Mouse (Mus musculus) erythroblast, embryonic 14.5 days (primary cell): ENCODE measurements around the gene Bicc1. TPM values are rescaled to one million over a fixed set of nuclear protein-coding genes. Genes with fewer than 3 reads are reported as not detected.

Experiments
- H3K27me3 ChIP-seq: 2 replicates; pipeline ENCODE4 v1.6.1; 2012; ENCODE audit warnings: inconsistent platforms; ENCODE audit not compliant: control insufficient read depth
- H3K36me3 ChIP-seq: 2 replicates; pipeline ENCODE4 v1.6.1; 2012; ENCODE audit warnings: mild to moderate bottlenecking, inconsistent platforms; ENCODE audit not compliant: control insufficient read depth
- H3K4me1 ChIP-seq: 2 replicates; pipeline ENCODE4 v1.6.1; 2012; ENCODE audit warnings: inconsistent platforms; ENCODE audit not compliant: control insufficient read depth
- H3K4me3 ChIP-seq: replicated peaks from 2 replicates; pipeline ENCODE3; 2012; ENCODE audit warnings: moderate library complexity, mild to moderate bottlenecking, inconsistent platforms
- H3K9me3 ChIP-seq: 2 replicates; pipeline ENCODE4 v1.6.1; 2012; ENCODE audit warnings: low read length, inconsistent platforms, mixed read lengths; ENCODE audit not compliant: control insufficient read depth
- GATA1 ChIP-seq: IDR thresholded peaks from 2 replicates; pipeline ENCODE4 v1.6.1; 2012; ENCODE audit warnings: low read length, inconsistent platforms, mixed read lengths
- TAL1 ChIP-seq: IDR thresholded peaks from 3 replicates; pipeline ENCODE4 v1.6.1; 2012; ENCODE audit warnings: low read length, inconsistent platforms, mixed read lengths
- polyA plus RNA-seq: library from polyadenylated mRNA; stranded (reverse); fragments of >175 nt; gene quantifications from 2 replicates; pipeline ENCODE4 v1.2.3, GENCODE M21; 2012

Gene Bicc1
- polyA plus RNA-seq, 1 experiment, result not detected

DNA sequence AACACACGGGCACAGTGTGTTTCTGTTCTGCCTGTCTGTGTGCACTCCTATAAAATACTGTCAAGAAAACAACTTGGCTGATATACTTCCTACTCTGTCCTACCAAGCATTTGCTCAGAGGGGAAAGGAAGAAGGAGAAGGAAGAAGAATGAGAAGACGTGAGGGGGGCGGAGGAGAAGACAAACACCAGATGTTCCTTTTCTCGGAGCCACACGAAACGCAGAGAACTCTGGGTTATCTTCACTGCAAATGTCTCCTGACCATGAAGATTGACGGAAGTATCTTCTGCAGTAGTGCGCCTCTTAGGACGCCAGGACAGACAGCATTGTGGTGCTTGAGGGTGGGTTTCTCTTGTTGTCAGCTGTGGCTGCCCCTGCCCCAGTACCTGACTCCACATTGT, 134.8 kb downstream of the Bicc1 start:
- Histone ChIP-seq H3K4me1 (no peaks in the 10 kb centered on the region), H3K36me3 (no peaks in the 10 kb centered on the region), H3K27me3 (no peaks in the 10 kb centered on the region), H3K4me3 (no peak overlapping the region), H3K9me3 (peaks cover 8% of the 10 kb centered on the region; the same call in 1 of the 2 replicates)
- TF ChIP-seq TAL1, result no peak
- TF ChIP-seq GATA1, result no peak

DNA sequence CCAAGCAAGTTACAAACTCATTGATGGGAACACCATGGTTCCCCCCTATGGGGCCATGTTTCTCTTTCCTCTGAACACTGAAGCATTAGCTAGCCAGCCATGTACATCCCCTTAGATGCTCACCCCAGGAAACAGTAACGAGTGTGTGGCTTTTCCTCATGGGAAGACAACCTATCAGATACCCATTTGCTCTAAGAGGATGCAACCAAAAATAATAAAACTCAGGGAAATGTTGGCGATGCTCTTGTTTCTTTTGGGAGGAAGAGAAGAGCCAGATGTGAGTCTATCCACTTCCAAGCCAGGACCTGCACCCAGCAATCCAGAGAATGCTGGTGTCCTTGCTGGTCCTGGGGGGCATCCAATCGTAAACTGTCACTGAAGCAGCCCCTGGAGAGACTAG, 136.0 kb downstream of the Bicc1 start:
- TF ChIP-seq TAL1, result no peak
- no peaks in the 10 kb centered on the region for H3K36me3 ChIP-seq
- peaks cover 10% of the 10 kb centered on the region for H3K9me3 ChIP-seq
- no peaks in the 10 kb centered on the region for H3K27me3 ChIP-seq
- H3K4me3 ChIP-seq, result no peak overlapping the region
- no peaks in the 10 kb centered on the region for H3K4me1 ChIP-seq

DNA sequence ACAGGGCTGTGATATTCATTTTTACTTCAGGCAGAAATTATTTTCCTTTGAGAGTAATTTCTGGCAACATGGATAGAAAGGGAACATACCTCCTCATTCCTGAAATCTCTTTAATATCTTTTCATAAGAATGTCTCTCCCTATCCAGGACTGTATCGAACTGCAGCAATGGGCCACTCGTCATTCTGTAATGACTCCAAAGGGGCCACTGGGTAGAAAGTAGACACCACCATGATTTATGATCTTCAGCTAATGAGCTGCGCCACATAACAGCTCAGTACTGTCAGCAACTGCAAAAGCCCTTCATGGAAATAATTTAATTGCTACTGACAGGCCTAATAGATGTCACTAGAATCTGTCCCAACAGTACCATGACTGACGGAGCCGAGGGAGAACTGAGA, 139.0 kb downstream of the Bicc1 start:
- TF ChIP-seq GATA1 (no peak), TAL1 (no peak)
- no peak overlapping the region for H3K4me3 ChIP-seq
- no peaks in the 10 kb centered on the region for H3K27me3 ChIP-seq
- no peaks in the 10 kb centered on the region for H3K36me3 ChIP-seq
- peaks cover 8% of the 10 kb centered on the region for H3K9me3 ChIP-seq
- no peaks in the 10 kb centered on the region for H3K4me1 ChIP-seq

DNA sequence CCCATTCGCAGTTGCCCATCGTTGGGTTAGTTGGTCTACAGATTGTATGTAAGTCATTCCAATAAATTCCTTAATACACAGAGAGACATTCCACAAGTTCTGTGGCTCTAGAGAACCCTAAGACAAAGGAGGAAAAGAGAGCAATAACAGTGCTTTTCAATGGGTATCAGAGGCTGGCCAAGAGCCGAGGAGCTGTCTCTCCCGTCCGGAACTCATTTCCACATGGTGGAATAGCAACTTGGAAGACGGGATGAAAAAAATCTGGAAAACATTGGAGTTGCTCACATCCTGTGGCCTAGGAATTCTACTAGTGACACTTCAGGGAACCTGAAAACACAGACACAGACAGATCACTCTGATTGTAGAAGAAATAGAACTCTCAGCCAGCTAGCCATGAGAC, 139.7 kb downstream of the Bicc1 start:
- no peaks in the 10 kb centered on the region for H3K27me3 ChIP-seq
- H3K36me3 ChIP-seq, result no peaks in the 10 kb centered on the region
- TF ChIP-seq GATA1 (no peak), TAL1 (no peak)
- no peak overlapping the region for H3K4me3 ChIP-seq
- H3K4me1 ChIP-seq, result no peaks in the 10 kb centered on the region
- peaks cover 8% of the 10 kb centered on the region for H3K9me3 ChIP-seq

DNA sequence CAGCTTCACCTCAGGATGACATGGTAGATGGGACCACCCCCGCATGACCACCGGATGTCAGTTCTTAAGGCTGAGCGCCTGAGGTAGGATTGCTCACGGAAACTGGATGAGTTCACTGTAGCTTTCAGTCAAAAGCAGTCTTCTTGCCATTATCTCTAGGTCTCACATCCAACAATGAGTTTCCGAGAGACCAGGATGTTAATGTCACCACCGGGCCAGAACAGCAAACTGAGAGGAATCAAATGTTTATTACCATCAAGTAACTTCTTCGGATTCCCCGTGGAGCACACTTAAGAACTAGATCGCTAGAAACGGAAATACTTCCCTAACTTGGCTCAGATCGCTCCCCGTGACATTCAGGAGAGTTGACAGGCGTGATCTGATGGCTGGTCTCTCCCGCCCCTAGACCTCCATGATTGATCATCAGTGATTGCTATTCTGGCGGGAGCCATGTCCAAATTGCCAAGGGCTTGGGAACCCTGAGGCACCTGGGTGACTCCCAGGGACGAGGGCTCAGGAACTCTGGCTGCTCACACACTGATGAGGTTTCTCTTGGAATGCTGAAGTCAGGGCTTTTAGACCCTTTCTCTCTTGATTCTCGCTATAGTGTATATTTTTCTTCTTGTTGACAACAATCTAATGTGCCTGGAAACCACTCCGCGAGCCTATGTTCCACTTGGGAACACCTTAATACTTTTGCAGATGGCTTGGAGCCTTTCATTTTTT, 149.6 kb downstream of the Bicc1 start:
- TF ChIP-seq TAL1, result no peak
- TF ChIP-seq GATA1, result no peak
- Histone ChIP-seq H3K4me3 (no peak overlapping the region), H3K9me3 (peaks cover 39% of the 10 kb centered on the region), H3K36me3 (no peaks in the 10 kb centered on the region), H3K4me1 (no peaks in the 10 kb centered on the region), H3K27me3 (no peaks in the 10 kb centered on the region)

DNA sequence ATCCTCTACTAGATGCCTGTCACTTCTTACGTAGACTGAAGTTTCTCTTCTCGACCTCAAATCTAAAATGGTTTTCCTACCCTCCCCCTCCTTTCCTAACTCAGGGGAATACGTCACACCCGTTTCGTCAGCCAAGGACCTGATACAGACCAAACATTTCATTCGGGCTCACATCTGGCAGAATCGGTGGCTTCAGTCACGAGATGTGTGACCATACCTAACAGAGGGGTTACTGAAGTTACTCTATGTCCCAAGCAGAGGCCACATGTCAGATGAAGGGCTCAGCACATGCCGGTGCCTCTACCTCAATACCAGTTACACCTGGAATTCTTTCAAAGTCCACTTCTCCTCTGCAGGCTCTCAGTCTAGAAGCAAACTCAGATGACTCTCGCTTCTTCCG, 150.8 kb downstream of the Bicc1 start:
- Histone ChIP-seq H3K4me3 (no peak overlapping the region), H3K9me3 (peaks cover 45% of the 10 kb centered on the region), H3K36me3 (no peaks in the 10 kb centered on the region), H3K4me1 (no peaks in the 10 kb centered on the region), H3K27me3 (no peaks in the 10 kb centered on the region)
- no peak for TF ChIP-seq TAL1
- no peak for TF ChIP-seq GATA1

DNA sequence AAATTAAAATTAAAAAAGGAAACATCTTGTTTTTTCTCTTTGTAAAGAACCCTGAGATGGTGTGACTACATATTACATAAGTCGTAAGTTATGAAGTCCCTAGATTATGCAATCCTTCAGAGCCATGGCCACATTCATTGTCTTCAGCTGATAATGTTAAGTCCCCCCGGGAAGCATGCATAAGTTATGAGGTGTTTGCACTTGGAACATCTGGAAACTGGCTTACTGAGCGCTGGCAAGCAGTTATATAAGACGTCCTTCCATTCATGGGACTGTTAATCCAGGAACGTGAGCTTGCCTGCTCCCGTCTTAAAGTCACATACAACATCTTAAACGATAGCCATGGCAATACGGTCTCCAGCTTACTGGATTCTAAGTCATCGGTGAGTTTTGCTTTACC, 151.5 kb downstream of the Bicc1 start:
- H3K27me3 ChIP-seq, result no peaks in the 10 kb centered on the region
- H3K4me1 ChIP-seq, result no peaks in the 10 kb centered on the region
- no peak for TF ChIP-seq GATA1
- TF ChIP-seq TAL1, result no peak
- H3K36me3 ChIP-seq, result no peaks in the 10 kb centered on the region
- peaks cover 47% of the 10 kb centered on the region for H3K9me3 ChIP-seq
- H3K4me3 ChIP-seq, result no peak overlapping the region

DNA sequence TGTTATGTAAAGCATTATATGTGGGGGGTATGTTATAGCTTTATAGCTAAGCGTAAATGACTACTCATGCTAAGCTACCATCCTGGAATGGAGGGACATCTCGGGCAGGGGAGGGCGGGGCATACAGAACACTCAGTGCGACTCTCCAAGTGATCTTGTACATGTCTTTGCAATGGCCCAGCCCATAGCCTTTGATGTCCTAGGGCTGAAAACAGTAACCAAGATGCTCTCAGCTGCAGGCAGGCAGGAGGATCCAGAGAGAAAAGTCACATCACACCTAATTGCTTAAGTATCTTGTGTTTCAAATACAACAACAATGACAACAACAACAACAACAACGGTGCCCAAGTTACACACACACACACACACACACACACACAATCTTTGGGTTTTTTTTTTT, 152.0 kb downstream of the Bicc1 start:
- no peak overlapping the region for H3K4me3 ChIP-seq
- peaks cover 47% of the 10 kb centered on the region for H3K9me3 ChIP-seq
- no peaks in the 10 kb centered on the region for H3K27me3 ChIP-seq
- no peak for TF ChIP-seq GATA1
- no peak for TF ChIP-seq TAL1
- no peaks in the 10 kb centered on the region for H3K36me3 ChIP-seq
- no peaks in the 10 kb centered on the region for H3K4me1 ChIP-seq

DNA sequence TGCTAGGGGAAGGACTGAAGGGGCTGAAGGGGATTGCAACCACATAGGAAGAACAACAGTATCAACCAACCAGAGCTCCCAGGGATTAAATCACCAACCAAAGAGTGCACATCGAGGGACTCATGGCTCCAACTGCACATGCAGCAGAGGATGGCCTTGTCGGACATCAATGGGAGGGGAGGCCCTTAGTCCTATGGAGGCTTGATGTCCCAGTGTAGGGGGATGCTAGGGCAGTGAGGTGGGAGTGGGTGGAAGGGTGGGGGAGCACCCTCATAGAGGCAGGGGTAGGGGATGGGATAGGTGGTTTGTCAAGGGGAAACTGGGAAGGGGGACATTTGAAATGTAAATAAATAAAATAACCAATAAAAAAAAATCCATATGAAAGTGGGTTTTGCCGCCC, 152.5 kb downstream of the Bicc1 start:
- no peaks in the 10 kb centered on the region for H3K36me3 ChIP-seq
- H3K9me3 ChIP-seq, result peaks cover 47% of the 10 kb centered on the region
- H3K4me1 ChIP-seq, result no peaks in the 10 kb centered on the region
- H3K27me3 ChIP-seq, result no peaks in the 10 kb centered on the region
- no peak for TF ChIP-seq GATA1
- no peak for TF ChIP-seq TAL1
- no peak overlapping the region for H3K4me3 ChIP-seq

DNA sequence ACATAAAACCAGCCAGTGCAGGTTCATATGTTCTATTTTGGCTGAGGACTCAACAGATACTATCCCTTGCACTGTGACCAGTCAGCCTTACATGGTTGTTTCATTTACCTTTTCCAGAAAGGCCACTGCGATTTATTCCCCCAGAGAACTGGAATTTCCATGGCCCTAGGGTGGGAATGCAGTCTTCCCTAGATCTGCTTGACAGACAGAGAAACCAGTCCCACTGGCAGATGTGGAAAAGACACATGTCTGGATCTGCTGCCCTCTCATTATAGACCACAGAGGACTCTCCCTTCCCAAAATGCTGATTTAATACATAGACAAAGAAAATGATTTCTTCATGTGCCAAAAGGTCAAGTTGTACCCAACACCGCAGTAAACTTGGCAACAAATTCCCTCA, 156.6 kb downstream of the Bicc1 start:
- Histone ChIP-seq H3K36me3 (no peaks in the 10 kb centered on the region), H3K4me3 (no peak overlapping the region), H3K4me1 (no peaks in the 10 kb centered on the region), H3K9me3 (peaks cover 25% of the 10 kb centered on the region), H3K27me3 (no peaks in the 10 kb centered on the region)
- TF ChIP-seq TAL1 (no peak), GATA1 (no peak)
